Mouse (Mus musculus) small intestine, adult 2 months (tissue): ENCODE measurements around the gene Pdcd7.

ENCODE experiments used
- CTCF ChIP-seq: fragments of 200-500 bp; IDR thresholded peaks from 2 replicates; pipeline ENCODE4 v1.5.1; 2012; ENCODE audit warnings: low read depth, mild to moderate bottlenecking, control low read depth, inconsistent platforms, low read length, moderate library complexity, mixed read lengths; ENCODE audit not compliant: insufficient replicate concordance, insufficient read length; ENCODE audit errors: extremely low read depth
- POLR2A ChIP-seq: fragments of 200-500 bp; IDR thresholded peaks from 2 replicates; pipeline ENCODE4 v1.6.1; 2012; ENCODE audit warnings: low read depth, mild to moderate bottlenecking, control low read depth, inconsistent platforms, low read length, moderate library complexity

DNA sequence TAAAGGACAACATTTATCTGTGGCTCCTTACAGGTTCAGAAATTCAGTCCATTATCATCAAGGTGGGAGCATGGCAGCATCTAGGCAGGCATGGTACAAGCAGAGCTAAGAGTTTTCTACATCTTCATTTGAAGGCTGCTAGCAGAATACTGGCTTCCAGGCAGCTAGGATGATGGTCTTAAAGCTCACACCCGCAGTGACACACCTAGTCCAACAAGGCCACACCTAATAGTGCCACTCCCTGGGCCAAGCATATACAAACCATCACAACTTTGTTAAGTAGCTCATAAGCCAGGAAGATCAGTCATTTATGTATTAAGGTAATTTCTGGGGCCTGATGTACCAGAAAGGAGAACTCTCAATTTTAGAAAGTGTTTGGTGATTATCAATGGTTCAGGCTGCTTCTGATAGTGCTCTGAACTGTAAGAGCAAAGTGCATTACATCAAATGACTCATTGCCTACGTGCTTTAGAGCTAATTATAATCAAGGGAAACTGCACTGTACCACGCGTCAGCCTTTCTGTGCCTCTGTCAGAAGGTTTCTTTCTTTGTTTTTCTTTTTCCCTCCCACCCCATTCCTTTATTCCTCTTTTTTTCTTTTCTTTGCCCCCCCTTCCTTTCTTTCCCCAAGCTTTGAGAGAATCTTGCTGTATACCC, 43.4 kb upstream of the Pdcd7 start:
- TF ChIP-seq CTCF (no peak), POLR2A (no peak)
